Mouse (Mus musculus) fibroblast of lung, adult 2 months (primary cell): Measurements from ENCODE around the gene Efna4.

Source experiments
- DNase-seq: peaks from one replicate; pipeline ENCODE4 v3.0.0-alpha.2; 2011; ENCODE audit warnings: low read depth

The Efna4 gene

DNA sequence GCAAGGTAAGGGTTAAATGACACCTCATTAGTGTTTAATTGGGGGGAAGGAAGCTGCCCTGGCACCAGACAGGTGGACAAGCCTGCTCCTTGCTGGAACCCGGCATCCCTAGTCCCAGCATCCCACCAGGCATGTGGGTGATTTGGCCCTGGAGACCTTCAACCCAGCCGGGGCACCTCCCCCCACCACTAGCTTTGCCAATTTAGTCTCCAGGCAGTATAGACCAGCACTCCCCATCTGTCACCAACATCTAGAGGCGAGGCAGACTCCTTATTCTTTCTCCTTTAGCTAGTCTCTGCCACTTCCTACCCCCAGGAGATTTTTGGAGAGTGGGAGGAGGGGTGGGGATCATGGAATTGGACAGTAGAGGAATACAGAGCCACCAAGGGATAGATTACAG, 7.5 kb downstream of the Efna4 start:
- DNase-seq, result no peak

- no peak for DNase-seq
Measured at GRCm38 (mm10) chr3:89328623-89329022, 9.2 kb downstream of the Efna4 start.

DNA sequence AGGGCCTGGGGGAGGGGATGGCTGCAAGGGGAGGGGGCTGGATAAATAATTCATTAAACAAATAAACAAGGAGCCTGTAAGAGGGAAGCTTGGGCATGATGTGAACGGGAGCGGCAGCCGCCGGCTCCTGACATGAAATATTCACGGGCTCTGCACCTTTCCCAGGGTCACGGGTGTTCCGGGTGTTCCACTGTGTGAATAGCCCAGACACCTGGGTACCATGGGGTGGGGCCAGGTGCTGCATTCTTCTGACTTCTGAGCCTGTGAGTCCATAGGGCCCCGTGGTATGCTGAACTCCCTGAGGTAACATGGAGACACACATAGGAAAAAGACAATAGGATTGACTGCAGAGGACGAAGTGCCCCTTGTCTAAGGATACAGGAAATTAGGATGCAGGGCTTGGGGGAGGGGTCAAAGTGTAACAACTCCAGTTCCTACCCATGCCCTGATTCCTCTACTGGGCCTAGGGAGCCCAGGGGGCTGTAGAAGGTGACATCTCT, 10.4 kb downstream of the Efna4 start:
- DNase-seq, result no peak

- no peak for DNase-seq
Measured at GRCm38 (mm10) chr3:89325882-89326281, 11.9 kb downstream of the Efna4 start.

- no peak for DNase-seq
Measured at GRCm38 (mm10) chr3:89322514-89323165, 15.2 kb downstream of the Efna4 start, which contains the start of gene Efna3. Gene Efna3 (minus strand): TSS chr3:89322965.

DNA sequence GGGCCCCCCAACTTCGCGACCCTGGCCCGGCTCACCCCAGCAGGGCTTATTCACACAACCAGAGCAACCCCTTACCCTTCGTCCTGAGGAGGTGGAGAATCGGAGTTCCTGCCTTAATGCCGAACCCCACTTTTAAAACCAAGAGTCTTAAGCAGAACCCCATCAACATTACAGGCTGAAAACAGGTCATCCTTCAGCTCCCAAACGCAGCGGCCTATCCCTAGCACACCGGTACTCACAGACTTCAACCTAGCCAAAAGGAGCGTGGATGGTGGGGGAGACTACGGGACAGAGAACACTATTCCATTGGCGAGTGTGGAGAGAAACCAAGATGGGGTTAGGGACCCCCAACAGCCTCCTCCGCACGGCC, 15.7 kb downstream of the Efna4 start:
- no peak for DNase-seq

DNA sequence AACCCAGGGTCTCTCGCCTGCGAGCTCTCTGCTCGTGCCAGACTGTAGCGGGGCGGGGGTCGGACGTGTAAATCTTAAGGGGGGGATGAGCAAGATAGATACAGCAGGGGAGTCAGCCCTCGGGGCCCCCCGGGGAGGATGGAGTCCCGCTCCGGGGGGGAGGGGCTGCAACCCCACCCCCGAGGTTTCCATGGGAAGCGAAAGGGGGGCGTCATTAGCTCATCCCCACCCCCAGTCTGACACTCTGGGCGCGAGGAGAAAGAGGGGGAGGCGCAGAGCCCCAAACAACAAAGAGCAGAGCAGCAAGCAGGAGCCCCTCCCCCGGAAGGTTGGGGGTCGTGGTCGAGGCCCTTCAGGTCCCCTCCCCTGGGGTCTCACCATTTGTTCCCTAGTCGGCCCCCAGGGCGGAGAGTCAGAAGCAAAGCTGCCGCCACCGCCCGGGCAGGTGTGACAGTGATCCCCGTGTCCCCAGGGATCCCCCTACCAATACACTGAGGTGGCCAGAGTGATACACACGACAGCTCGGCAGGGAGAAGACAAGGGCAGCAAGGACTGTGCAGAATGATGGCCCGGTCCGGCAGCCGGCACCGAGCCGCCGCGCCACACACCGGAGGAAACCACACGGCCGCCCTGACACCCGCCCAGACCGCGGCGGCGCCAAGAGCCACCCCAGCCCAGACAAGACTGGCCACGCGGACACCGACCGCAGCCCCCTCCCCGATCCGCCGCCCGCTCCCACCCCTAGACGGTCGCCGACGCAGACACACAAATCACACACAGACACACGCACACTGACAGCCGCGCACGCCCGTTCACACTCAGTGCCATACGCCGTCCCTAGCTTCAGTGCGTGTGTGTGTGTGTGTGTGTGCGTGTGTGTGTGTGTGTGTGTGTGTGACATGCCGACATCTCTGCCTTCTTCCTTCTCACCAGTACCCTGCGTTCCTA, 16.4 kb downstream of the Efna4 start:
- DNase-seq, result no peak

- DNase-seq, result no peak
Measured at GRCm38 (mm10) chr3:89320581-89321182, 17.1 kb downstream of the Efna4 start.

DNA sequence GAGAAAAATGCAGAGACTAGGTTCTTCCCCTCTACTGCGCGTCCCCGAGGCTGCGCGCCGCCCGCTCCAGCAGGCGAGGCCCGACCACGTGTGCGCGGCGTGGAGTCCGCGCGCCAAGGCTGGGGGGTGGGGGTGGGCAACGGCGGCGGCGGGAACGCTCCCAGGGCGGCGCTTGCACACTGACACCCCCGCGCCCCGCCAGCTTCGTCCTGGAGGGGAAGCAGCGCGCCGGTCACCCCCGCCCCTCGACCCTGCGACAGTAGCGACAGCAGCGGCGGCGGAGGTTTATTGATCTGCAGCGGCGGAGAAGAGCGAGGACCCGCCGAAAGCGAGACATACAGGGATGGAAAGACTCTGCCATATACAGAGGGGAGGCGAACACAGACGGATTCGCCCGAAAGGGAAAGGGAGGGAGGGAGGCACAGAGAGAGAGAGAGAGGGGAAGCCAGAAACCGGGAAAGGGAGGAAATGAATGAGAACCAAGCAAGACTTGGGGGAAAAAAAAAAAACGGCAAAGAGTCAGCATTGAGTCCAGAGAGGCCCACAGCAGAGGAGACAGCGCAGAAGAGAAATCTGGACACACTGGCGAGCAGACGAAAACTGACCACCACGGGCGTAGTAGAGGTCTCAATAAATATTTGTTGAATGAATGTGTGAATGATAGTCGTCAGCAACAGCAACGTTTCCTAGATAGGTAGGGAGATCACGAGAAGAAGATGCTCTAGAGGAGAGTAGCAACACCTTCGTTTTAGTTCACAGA, 18.1 kb downstream of the Efna4 start:
- DNase-seq, result no peak

DNA sequence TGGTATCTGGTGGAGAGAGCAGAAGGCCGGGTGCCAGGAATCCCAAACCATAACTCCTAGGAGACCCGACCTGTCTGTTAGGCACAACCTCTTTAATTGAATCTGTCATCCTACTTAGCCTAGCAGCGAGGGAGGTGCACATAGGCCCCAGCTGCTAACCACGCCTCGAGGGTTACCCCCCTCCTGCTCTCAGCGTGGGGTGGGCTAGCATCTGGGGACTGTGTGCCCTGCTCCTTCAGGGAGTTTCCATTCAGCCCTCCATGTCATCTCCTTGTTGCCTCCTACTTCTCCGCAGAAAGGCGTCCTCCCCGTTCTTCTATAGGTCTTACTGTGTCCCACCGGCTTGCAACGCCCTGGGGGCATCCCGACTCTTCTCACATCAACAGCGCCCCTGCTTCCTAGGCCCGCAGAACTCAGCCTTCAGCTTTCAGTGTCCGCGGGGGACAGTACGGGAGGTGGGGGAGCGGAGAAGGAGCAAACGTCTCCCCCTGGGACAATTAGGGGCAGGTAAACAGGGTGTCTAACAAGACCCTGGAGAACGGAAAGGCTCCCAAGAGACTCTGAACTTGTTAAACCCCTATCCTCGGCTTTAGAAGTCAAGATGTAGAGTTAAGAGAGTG, 18.7 kb downstream of the Efna4 start:
- no peak for DNase-seq

GRCm38 (mm10) chr3:89318316-89318715, 19.5 kb downstream of the Efna4 start:
- no peak for DNase-seq

DNA sequence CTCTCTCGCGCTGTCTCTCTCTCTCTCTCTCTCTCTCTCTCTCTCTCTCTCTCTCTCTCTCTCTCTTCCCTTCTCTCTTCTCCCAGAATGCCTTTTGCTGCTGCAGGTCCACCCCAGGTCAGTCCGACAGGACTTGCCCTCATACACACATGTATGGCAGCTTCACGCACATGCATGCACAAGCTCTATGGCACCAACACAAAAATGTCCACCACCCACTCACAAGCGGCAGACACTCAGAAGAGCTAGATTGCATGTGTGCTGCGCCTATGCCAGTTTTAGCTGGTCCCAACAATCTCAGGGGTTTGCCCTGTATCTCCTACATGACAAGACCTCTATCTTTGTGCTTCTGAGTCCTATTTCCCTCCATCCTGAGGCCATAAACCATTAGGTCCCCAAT, 20.6 kb downstream of the Efna4 start:
- no peak for DNase-seq

- no peak for DNase-seq
Measured at GRCm38 (mm10) chr3:89316833-89317232, 21.0 kb downstream of the Efna4 start.

DNA sequence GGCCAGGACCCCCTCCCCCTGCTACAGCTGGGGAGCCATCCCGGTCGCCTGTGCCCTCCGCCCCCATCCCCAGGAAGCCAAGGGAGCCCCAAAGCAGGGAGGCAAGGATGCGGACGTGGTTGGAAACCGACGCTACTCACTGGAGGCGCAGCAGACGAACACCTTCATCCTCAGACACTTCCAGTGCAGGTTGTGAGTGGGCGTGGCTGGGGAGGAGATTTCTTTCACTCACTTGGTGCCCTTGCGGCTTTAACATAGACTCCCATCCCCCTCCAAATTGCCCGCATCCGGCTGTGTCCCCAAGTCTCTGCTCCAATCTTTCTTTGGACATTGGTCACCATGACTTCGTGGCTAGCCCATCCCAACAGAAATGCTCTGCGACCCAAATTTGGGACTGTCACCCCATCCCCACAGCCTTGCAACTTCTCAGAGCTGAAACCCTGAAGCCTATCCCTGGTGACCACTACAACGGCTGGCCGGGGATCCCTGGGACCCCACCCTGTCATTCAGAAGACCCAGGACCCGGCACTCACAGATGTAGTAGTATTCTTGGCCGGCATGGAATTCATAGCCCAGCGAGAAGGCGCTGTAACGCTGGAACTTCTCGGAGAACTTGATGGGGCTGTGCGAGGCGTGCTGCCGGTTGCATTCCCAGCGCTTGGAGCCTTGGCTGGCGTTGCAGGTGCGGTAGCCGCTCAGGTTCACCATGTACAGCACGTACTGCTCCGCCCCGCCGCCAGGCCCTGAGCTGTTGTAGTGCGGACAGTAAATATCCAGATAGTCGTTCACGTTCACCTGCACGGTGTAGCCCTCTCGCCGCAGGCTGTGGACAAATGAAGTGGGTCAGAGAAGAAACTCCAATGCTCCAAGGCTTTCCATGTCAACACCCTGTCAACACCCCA, 21.6 kb downstream of the Efna4 start:
- DNase-seq, result no peak

GRCm38 (mm10) chr3:89315195-89315929, 22.5 kb downstream of the Efna4 start:
- no peak for DNase-seq

DNA sequence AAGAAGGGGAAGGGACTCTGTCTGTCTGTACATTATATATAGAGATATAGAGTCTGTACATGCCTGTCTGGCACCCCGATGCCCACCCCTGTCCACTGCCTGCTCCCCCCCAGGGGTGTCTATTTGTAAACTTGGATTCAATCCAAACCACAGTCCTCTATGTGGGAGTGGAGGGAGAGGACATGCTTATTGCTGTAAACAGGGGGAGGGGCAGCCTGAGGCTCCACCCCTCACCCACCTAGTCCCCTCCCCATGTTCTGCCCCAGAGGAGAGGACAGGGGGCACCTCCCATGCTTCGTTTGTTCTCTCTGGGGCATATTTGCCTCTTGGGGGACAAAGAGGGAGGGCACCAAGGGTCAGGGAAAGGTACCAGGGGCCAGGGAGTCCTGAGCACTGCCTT, 23.0 kb downstream of the Efna4 start:
- DNase-seq, result no peak

GRCm38 (mm10) chr3:89314340-89314739, 23.5 kb downstream of the Efna4 start:
- DNase-seq, result no peak

- DNase-seq, result no peak
Measured at GRCm38 (mm10) chr3:89308089-89308488, 29.7 kb downstream of the Efna4 start.

DNA sequence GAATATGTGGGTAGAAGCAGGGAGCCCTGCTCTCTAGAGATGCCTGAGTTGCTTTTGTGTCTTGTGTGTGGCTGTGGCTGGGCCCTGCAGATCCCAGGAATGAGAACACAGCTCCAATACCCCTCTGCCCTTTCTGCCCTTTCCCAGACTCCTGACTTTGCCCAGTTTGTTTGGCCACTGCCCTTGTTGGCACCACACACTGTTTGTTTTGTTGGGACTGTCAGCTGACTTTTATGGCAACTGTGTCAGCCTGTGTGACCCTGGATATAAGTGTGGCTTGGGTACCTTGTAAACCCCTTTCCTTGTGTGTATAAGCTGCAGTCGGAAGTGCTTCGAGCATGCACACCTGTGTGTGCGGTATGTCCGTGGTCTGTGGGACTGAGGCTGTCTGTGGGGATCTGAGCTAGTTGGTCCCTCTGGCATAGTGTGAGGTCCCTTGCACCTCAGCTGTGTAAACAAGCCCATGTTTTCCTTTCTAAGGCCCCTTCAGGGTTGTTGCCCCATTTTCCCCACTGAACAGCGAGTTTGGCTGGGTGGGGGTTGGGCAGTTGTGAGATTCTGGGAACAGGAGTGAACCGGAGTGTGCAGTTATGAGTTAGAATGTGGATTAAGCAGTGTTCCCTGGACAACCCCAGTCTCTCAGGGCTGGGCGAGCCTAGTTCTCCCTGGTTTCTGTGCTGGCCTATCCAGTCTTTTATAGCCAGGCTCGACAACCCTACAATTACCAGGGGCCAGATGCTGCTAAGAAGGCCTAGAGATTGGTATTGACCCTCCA, 32.1 kb downstream of the Efna4 start:
- no peak for DNase-seq
